Mouse (Mus musculus) E14TG2a.4 (cell line): ENCODE data around the gene Atp6v0e.

Experiments used
- CTCF ChIP-seq: conservative IDR thresholded peaks from 2 replicates; pipeline ENCODE4 v1.5.1; 2014; ENCODE audit warnings: low read length
- NANOG ChIP-seq: IDR thresholded peaks from 2 replicates; pipeline ENCODE4 v1.6.1; 2014; ENCODE audit warnings: borderline replicate concordance, low read length, mixed read lengths
- POU5F1 ChIP-seq: IDR thresholded peaks from 2 replicates; pipeline ENCODE4 v1.6.1; 2014; ENCODE audit warnings: low read length, borderline replicate concordance

DNA sequence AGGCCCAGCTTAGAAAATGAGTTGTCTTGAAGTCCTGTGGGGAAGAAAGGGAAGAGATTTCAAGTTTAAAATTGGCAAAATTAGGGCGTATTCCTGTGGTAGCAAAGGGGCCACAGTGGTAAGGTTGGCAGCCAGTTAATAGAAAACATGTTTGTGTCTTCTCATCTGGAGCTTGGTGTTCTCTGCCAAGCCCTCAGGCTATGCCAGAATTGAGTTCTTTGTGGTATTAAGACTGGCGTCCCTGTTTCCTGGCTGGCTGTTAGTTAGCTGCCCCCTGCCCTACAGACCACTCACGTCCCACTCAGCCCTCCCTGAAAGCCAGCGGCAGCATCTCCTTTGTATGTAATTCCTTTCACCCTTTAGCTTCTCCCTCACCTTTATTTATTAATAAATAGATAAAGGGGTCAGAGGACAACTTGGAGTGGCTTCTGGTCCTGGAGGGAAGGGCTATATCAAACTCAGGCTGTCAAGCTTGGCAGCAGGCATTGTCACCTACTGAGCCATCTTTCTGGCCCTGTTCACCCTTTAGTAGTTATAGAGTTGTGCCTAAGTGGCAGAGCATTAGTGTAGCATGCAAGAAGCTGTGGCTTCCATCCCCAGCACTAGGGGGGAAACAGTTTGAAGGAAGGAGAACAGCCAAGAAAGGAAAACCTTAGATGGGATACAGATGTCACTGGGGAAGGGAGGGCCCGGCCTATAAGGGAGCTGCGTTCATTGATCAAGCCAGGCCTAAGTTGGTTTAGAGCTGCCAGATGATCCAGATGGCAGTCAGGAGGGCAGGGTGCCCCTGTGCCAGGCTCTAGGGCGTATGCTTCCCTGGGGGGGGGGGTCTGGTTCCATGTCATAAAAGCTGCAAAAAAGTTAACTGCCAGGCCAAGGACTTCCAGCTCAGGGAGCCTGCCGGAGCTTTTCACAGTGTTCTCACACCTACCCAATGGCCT lies 26.0 kb downstream of the Atp6v0e start:
- no peak for TF ChIP-seq CTCF
- no peak for TF ChIP-seq POU5F1
- no peak for TF ChIP-seq NANOG
